Mouse (Mus musculus): ENCODE measurements around the gene Tex19.1. TPM values are rescaled to one million over a fixed set of nuclear protein-coding genes. Genes with fewer than 3 reads are reported as not detected.
"Not testable (repeated sequence)": the region's sequence is repeated elsewhere in the genome, so short reads cannot be mapped to it uniquely, and the experiment has no call there.

Tex19.1 gene
- not detected in 2 replicates for total RNA-seq (2017)

- ATAC-seq (ENCODE audit: extremely low read depth, insufficient number of reproducible peaks, low FRiP score, poor library complexity, severe bottlenecking), result no peak
Observed at GRCm38 (mm10) chr11:121145865-121146264, at the start of gene Tex19.1. TSS of gene Tex19.1 (plus strand) at chr11:121146143.

GRCm38 (mm10) chr11:121099762-121100161 lies 46.2 kb upstream of the Tex19.1 start:
- ATAC-seq (ENCODE audit: extremely low read depth, insufficient number of reproducible peaks, low FRiP score, poor library complexity, severe bottlenecking), result no peak

GRCm38 (mm10) chr11:121100692-121101091 lies 45.3 kb upstream of the Tex19.1 start:
- ATAC-seq (ENCODE audit: extremely low read depth, insufficient number of reproducible peaks, low FRiP score, poor library complexity, severe bottlenecking), result no peak

- ATAC-seq (ENCODE audit: extremely low read depth, insufficient number of reproducible peaks, low FRiP score, poor library complexity, severe bottlenecking), result no peak
Observed at GRCm38 (mm10) chr11:121101124-121101805, 44.7 kb upstream of the Tex19.1 start.

- ATAC-seq (ENCODE audit: extremely low read depth, insufficient number of reproducible peaks, low FRiP score, poor library complexity, severe bottlenecking), result not testable (repeated sequence)
Observed at GRCm38 (mm10) chr11:121107242-121107641, 38.7 kb upstream of the Tex19.1 start.

GRCm38 (mm10) chr11:121108061-121108460 lies 37.9 kb upstream of the Tex19.1 start:
- ATAC-seq (ENCODE audit: extremely low read depth, insufficient number of reproducible peaks, low FRiP score, poor library complexity, severe bottlenecking), result no peak

- ATAC-seq (ENCODE audit: extremely low read depth, insufficient number of reproducible peaks, low FRiP score, poor library complexity, severe bottlenecking), result no peak
Observed at GRCm38 (mm10) chr11:121109986-121110385, 36.0 kb upstream of the Tex19.1 start.

- no peak for ATAC-seq (ENCODE audit: extremely low read depth, insufficient number of reproducible peaks, low FRiP score, poor library complexity, severe bottlenecking)
Observed at GRCm38 (mm10) chr11:121111051-121111450, 34.9 kb upstream of the Tex19.1 start.

GRCm38 (mm10) chr11:121111601-121112000 lies 34.3 kb upstream of the Tex19.1 start:
- no peak for ATAC-seq (ENCODE audit: extremely low read depth, insufficient number of reproducible peaks, low FRiP score, poor library complexity, severe bottlenecking)

- ATAC-seq (ENCODE audit: extremely low read depth, insufficient number of reproducible peaks, low FRiP score, poor library complexity, severe bottlenecking), result no peak
Observed at GRCm38 (mm10) chr11:121112091-121112775, 33.7 kb upstream of the Tex19.1 start.

- no peak for ATAC-seq (ENCODE audit: extremely low read depth, insufficient number of reproducible peaks, low FRiP score, poor library complexity, severe bottlenecking)
Observed at GRCm38 (mm10) chr11:121118106-121118505, 27.8 kb upstream of the Tex19.1 start.

GRCm38 (mm10) chr11:121118577-121118976 lies 27.4 kb upstream of the Tex19.1 start, which contains the start of gene Tex19.2:
TSS of gene Tex19.2 (minus strand) at chr11:121118677.
- ATAC-seq (ENCODE audit: extremely low read depth, insufficient number of reproducible peaks, low FRiP score, poor library complexity, severe bottlenecking), result no peak

- ATAC-seq (ENCODE audit: extremely low read depth, insufficient number of reproducible peaks, low FRiP score, poor library complexity, severe bottlenecking), result no peak
Observed at GRCm38 (mm10) chr11:121121151-121121550, 24.8 kb upstream of the Tex19.1 start.

GRCm38 (mm10) chr11:121122024-121122670 lies 23.8 kb upstream of the Tex19.1 start:
- ATAC-seq (ENCODE audit: extremely low read depth, insufficient number of reproducible peaks, low FRiP score, poor library complexity, severe bottlenecking), result no peak

- no peak for ATAC-seq (ENCODE audit: extremely low read depth, insufficient number of reproducible peaks, low FRiP score, poor library complexity, severe bottlenecking)
Observed at GRCm38 (mm10) chr11:121123438-121123837, 22.5 kb upstream of the Tex19.1 start.

GRCm38 (mm10) chr11:121125522-121126172 lies 20.3 kb upstream of the Tex19.1 start:
- ATAC-seq (ENCODE audit: extremely low read depth, insufficient number of reproducible peaks, low FRiP score, poor library complexity, severe bottlenecking), result no peak

GRCm38 (mm10) chr11:121126395-121126794 lies 19.5 kb upstream of the Tex19.1 start:
- ATAC-seq (ENCODE audit: extremely low read depth, insufficient number of reproducible peaks, low FRiP score, poor library complexity, severe bottlenecking), result no peak

- no peak for ATAC-seq (ENCODE audit: extremely low read depth, insufficient number of reproducible peaks, low FRiP score, poor library complexity, severe bottlenecking)
Observed at GRCm38 (mm10) chr11:121127441-121127840, 18.5 kb upstream of the Tex19.1 start.

- no peak for ATAC-seq (ENCODE audit: extremely low read depth, insufficient number of reproducible peaks, low FRiP score, poor library complexity, severe bottlenecking)
Observed at GRCm38 (mm10) chr11:121129616-121130015, 16.3 kb upstream of the Tex19.1 start.
